Mouse (Mus musculus) forebrain, postnatal 0 days (tissue): Measurements from ENCODE around the gene Defb23. TPM values are rescaled to one million over a fixed set of nuclear protein-coding genes. Genes with fewer than 3 reads are reported as not detected.
A peak's percentile ranks its signal among the peaks of the same experiment; 100 is the strongest.
"Not testable (repeated sequence)": the region's sequence is repeated elsewhere in the genome, so short reads cannot be mapped to it uniquely, and the experiment has no call there.

Source experiments
- ATAC-seq: fragments of 200-750 bp; cut with Nextera tagmentation; 2 replicates; pipeline ENCODE4 v1.8.0; 2017; ENCODE audit warnings: mild to moderate bottlenecking, moderate library complexity
- DNase-seq: peaks from one replicate; pipeline ENCODE4 v3.0.0-alpha.2; 2015
- H3K27ac ChIP-seq: fragments of 300-500 bp; sonication (generic); 2 replicates; pipeline ENCODE4 v1.5.1; 2014; ENCODE audit warnings: low read depth, mild to moderate bottlenecking, antibody characterized with exemption, low read length, moderate library complexity, mixed read lengths
- H3K27me3 ChIP-seq: fragments of 300-500 bp; sonication (generic); 2 replicates; pipeline ENCODE4 v1.6.1; 2014; ENCODE audit warnings: mild to moderate bottlenecking, low read length, mixed read lengths; ENCODE audit not compliant: insufficient read depth
- H3K36me3 ChIP-seq: fragments of 300-500 bp; sonication (generic); 2 replicates; pipeline ENCODE4 v1.6.1; 2014; ENCODE audit warnings: mild to moderate bottlenecking, moderate library complexity; ENCODE audit not compliant: insufficient read depth
- H3K4me1 ChIP-seq: fragments of 300-500 bp; sonication (generic); 2 replicates; pipeline ENCODE4 v1.6.1; 2014; ENCODE audit warnings: antibody characterized with exemption; ENCODE audit not compliant: insufficient read depth
- H3K4me2 ChIP-seq: fragments of 300-500 bp; sonication (generic); 2 replicates; pipeline ENCODE4 v1.6.1; 2014; ENCODE audit warnings: low read depth, mild to moderate bottlenecking, moderate library complexity
- H3K4me3 ChIP-seq: fragments of 300-500 bp; sonication (generic); 2 replicates; pipeline ENCODE4 v1.5.1; 2014; ENCODE audit warnings: low read depth, low read length, mixed read lengths
- H3K9ac ChIP-seq: fragments of 300-500 bp; sonication (generic); 2 replicates; pipeline ENCODE4 v1.6.1; 2014; ENCODE audit warnings: mild to moderate bottlenecking
- H3K9me3 ChIP-seq: fragments of 300-500 bp; sonication (generic); 2 replicates; pipeline ENCODE4 v1.6.1; 2016; ENCODE audit warnings: low read length
- CTCF ChIP-seq: sonication (generic); IDR thresholded peaks from 2 replicates; pipeline ENCODE4 v1.5.1; 2016; ENCODE audit warnings: antibody characterized with exemption, control low read depth, low read depth
- WGBS: fragments of 180-500 bp; shearing (Covaris S2); extraction: QIAGEN DNeasy Blood & Tissue Kit; methylation state at CpG from one replicate; pipeline ENCODE4 v1.1.7; 2014; 5-methylcytosine and 5-hydroxymethylcytosine counted together
- polyA plus RNA-seq: library from polyadenylated mRNA; unstranded; fragments of >200 nt; fragmentation: Nextera tagmentation; extraction: Ambion mirVana; gene quantifications from 2 replicates; pipeline ENCODE4 v1.2.1, GENCODE M21; 2015
- total RNA-seq: library from RNA; depleted of rRNA; stranded (reverse); fragments of >200 nt; gene quantifications from 2 replicates; pipeline ENCODE4 v1.2.3, GENCODE M21; 2014

Gene Defb23
- total and polyA plus RNA-seq, 2 experiments from 2014 or later = not detected

DNA sequence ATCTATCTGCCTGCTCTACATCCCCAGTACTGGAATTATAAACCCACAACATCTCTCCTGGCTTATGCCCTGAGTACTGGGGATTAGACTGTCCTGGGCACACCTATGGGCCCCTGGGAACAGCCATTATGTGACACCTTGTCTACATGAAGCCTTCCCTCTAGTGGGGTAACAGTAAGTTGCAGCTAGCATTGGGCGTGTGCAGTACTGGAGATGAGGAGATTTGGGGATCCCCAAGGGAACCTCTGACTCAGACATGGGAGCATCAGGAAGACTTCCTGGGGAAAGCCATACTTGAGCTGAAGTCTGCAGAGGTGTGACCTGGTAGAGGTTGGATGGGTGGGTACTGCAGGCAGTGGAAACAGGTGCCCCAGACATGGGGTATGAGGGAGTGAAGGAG lies 25.5 kb downstream of the Defb23 start:
- Histone ChIP-seq H3K36me3 (no peaks in the 10 kb centered on the region), H3K4me2 (no peak overlapping the region), H3K9me3 (no peaks in the 10 kb centered on the region), H3K4me1 (peaks cover 4% of the 10 kb centered on the region; the same call in 1 of the 2 replicates), H3K4me3 (no peak overlapping the region), H3K27me3 (no peaks in the 10 kb centered on the region), H3K27ac (no peak overlapping the region), H3K9ac (no peak overlapping the region)
- peak; percentile 42 for TF ChIP-seq CTCF
- WGBS = 48% methylated on average over 1 of the region's 1 CpGs
- no peak for ATAC-seq
- DNase-seq = no peak

DNA sequence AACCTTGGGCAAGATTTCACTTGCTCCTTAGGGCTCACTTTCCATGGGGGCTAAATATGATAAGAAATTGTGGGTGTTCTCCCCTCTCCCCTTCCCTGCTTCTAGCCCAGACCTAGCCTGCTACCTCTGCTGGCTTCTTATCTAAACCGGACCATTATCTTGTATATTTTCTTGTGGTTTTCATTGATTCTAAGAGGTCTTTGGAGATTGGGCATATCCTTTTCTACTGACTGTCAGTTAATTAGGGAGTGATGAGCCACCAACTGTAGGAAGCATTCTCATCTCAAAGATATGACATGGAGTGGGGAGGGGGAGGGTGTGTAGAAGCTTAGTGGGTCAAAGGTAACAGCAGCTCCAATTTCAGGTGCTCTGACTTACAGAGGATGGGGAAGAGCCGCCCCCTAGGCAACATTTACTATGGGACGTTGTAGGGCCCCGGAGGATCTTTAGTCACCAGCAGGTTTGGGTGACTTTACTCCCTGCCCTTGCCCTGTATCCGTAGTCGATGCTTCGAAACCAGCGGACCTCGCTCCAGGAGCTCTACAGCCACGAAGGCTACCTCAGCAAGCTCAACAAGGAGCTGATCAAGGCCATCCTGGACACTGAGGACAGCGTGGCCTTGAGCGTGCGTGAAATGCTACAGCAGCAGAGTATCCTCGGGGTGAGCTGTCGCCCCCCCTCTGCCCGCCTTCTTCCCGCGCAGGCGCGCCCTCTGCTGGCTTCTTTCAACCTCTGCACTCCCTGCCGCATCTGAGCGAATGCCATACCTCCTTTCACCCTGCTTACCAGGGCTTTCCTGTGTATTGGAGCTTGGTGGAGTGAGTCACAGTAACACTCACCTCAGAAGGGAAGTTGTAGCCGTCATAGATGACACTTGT lies 27.2 kb downstream of the Defb23 start:
- H3K4me1 ChIP-seq = no peaks in the 10 kb centered on the region; the same call in 1 of the 2 replicates
- peak overlapping the region; percentile 53 for H3K9ac ChIP-seq
- no peaks in the 10 kb centered on the region for H3K9me3 ChIP-seq
- peak; percentile 94 for ATAC-seq
- no peak overlapping the region for H3K27ac ChIP-seq
- TF ChIP-seq CTCF = peak; percentile 96
- WGBS = 2% methylated on average over 23 of the region's 23 CpGs
- H3K4me2 ChIP-seq = peak overlapping the region; percentile 61
- H3K4me3 ChIP-seq = peak overlapping the region; percentile 29
- H3K27me3 ChIP-seq = no peaks in the 10 kb centered on the region
- DNase-seq = peak; percentile 92
- H3K36me3 ChIP-seq = no peaks in the 10 kb centered on the region

DNA sequence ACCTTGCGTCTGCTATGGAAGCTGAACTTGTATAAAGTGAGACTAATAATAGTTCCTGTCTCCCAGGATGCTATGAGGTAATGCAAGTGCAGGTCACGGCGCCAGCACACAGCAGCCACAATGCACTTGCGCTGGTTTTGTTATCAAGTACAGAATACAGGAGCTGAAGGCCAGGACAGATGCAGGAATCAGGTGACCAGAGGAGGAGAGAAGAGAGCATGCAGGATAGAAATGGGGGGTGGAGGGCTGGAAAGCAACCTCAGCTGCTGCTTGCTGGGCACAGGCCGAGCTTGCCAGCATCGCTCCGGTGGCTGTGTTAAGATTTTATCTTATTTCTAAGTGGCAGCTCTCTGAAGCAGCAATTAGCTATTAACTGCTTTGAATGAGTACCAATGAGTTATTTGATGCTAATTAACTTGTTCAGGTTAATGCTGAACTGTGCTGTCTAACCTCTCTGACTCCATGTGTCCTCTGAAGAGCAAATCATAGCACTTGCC lies 28.0 kb downstream of the Defb23 start:
- TF ChIP-seq CTCF = no peak
- Histone ChIP-seq H3K9me3 (no peaks in the 10 kb centered on the region), H3K4me3 (no peak overlapping the region), H3K4me1 (no peaks in the 10 kb centered on the region; the same call in 1 of the 2 replicates), H3K36me3 (no peaks in the 10 kb centered on the region), H3K9ac (no peak overlapping the region), H3K4me2 (no peak overlapping the region), H3K27me3 (no peaks in the 10 kb centered on the region), H3K27ac (no peak overlapping the region)
- WGBS = 48% methylated on average over 7 of the region's 7 CpGs
- DNase-seq (no peak), ATAC-seq (peak; percentile 25; the same call in 1 of the 2 replicates)

DNA sequence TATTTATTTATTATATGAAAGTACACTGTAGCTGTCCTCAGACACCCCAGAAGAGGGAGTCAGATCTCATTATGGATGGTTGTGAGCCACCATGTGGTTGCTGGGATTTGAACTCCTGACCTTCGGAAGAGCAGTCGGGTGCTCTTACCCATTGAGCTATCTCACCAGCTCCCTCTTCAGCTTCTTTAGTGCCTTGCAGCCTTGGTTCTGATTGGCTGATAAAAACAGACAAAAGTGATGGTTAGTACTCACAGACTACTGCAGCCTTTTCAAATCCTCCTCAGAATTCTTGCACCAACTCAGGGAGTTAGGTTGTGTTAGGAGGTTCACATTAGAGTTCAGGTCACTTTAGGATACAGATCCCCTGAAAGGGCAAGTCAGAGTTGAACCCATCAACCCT lies 35.9 kb downstream of the Defb23 start:
- H3K36me3 ChIP-seq, ATAC-seq, H3K4me1 ChIP-seq, DNase-seq, H3K9ac ChIP-seq, H3K27me3 ChIP-seq, H3K9me3 ChIP-seq, H3K4me3 ChIP-seq, H3K4me2 ChIP-seq, H3K27ac ChIP-seq: not testable (repeated sequence)
- peak; percentile 19; the same call in 1 of the 2 replicates for TF ChIP-seq CTCF
- 86% methylated on average over 2 of the region's 2 CpGs for WGBS

DNA sequence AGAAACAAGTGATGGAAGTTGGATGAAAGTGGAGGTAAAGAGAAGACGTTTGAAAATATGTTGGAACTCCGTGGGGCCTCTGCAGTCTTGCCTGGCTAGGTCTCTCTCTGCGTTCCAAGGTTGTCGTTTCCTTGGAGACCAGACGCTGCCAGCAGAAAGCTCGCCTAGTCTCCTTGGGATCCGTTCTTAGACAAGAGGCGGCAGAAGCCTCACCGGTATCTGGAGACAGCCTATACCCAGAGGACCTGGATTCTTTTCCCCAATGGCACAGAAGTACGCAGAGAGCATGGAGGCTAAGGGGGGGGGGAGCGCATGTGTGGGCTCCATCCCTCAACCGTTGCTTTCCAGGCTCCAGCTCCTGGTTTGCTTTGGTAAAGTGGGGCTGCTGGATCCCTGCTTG lies 36.9 kb downstream of the Defb23 start:
- Histone ChIP-seq H3K9me3 (no peaks in the 10 kb centered on the region), H3K36me3 (no peaks in the 10 kb centered on the region), H3K4me2 (peak overlapping the region; percentile 38), H3K9ac (no peak overlapping the region; the same call in 1 of the 2 replicates), H3K4me3 (peak overlapping the region; percentile 11; the same call in 1 of the 2 replicates), H3K27ac (no peak overlapping the region), H3K27me3 (no peaks in the 10 kb centered on the region), H3K4me1 (0 out of 2 replicates have a peak, but pooled peaks cover 5% of the 10 kb centered on the region)
- TF ChIP-seq CTCF = no peak
- WGBS = 6% methylated on average over 12 of the region's 12 CpGs
- ATAC-seq (peak; percentile 81), DNase-seq (peak; percentile 72)

DNA sequence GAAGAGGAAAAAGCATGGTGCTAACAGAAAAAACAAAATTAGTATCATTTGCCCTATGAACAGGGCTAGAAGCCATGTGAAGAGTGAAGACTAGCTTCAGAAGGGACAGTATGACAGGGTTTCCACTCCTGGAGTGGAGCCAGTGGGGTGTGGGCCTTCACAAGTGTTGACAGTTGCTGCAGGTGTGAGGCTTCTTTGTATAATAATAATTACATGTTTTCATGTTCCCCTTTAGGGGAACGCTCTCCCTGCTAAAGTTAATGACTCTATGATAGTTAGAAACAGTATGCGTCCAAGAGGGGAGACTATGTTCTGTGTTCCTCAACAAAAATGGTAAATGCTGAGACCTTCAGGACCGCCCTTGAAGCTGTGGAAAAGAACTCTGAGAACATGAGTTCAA lies 48.6 kb downstream of the Defb23 start:
- Histone ChIP-seq H3K9me3 (no peaks in the 10 kb centered on the region), H3K36me3 (no peaks in the 10 kb centered on the region), H3K27me3 (no peaks in the 10 kb centered on the region), H3K4me2 (peak overlapping the region; percentile 72), H3K4me1 (peaks cover 23% of the 10 kb centered on the region), H3K4me3 (peak overlapping the region; percentile 86; the same call in 1 of the 2 replicates), H3K27ac (peak overlapping the region; percentile 95; the same call in 1 of the 2 replicates), H3K9ac (peak overlapping the region; percentile 90; the same call in 1 of the 2 replicates)
- ATAC-seq (no peak), DNase-seq (no peak)
- TF ChIP-seq CTCF = no peak
- WGBS = 92% methylated on average over 3 of the region's 3 CpGs

DNA sequence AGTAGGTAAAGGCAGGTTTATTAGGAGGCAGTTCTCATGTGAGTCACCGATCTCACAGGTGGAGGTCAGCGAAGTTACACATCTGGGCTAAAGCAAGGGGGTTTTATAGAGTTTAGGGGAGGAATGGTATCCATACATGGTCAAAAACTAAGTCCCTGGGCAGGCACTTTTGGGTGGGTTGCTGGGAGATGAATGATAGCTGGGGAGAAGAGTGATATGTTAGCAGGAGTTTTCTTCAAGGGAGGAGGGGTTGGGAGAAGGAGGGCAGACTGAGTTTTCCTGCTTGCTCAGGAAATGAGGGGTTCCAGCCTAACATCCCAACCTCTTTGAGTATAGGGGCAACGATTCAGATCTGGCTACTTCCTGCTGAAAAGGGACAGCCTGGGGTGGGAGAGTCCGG lies 49.1 kb downstream of the Defb23 start, which contains the start of gene 6820408C15Rik:
Gene 6820408C15Rik, plus strand, starts transcription at position 301 of the 400 bp plus-strand sequence.
- Histone ChIP-seq H3K4me1 (peaks cover 25% of the 10 kb centered on the region), H3K27me3 (no peaks in the 10 kb centered on the region), H3K4me2 (peak within 1 kb of the TSS; percentile 72), H3K27ac (peak within 1 kb of the TSS; percentile 95), H3K4me3 (peak within 1 kb of the TSS; percentile 86), H3K9ac (peak within 1 kb of the TSS; percentile 90), H3K36me3 (no peaks in the 10 kb centered on the region), H3K9me3 (no peaks in the 10 kb centered on the region)
- TF ChIP-seq CTCF = no peak
- DNase-seq = no peak
- no peak for ATAC-seq
- WGBS = 28% methylated on average over 4 of the region's 4 CpGs
